Mouse (Mus musculus) stomach, embryonic 15.5 days (tissue): ENCODE measurements around the gene Adam10. TPM values are rescaled to one million over a fixed set of nuclear protein-coding genes. Genes with fewer than 3 reads are reported as not detected.

Source experiments
- ATAC-seq: fragments of 200-750 bp; cut with Nextera tagmentation; 2 replicates; pipeline ENCODE4 v1.8.0; 2017; ENCODE audit warnings: low read depth, moderate number of reproducible peaks, moderate TSS enrichment; ENCODE audit not compliant: insufficient read depth, low FRiP score
- H3K27ac ChIP-seq: fragments of 300-500 bp; sonication (generic); 2 replicates; pipeline ENCODE4 v1.5.1; 2015; ENCODE audit warnings: mild to moderate bottlenecking, inconsistent platforms
- H3K27me3 ChIP-seq: fragments of 300-500 bp; sonication (generic); replicated peaks from 2 replicates; pipeline ENCODE4 v1.6.1; 2015; ENCODE audit warnings: inconsistent platforms
- H3K36me3 ChIP-seq: fragments of 300-500 bp; sonication (generic); 2 replicates; pipeline ENCODE4 v1.6.1; 2015; ENCODE audit warnings: inconsistent platforms
- H3K4me1 ChIP-seq: fragments of 300-500 bp; sonication (generic); 2 replicates; pipeline ENCODE4 v1.6.1; 2015; ENCODE audit warnings: inconsistent platforms
- H3K4me2 ChIP-seq: fragments of 300-500 bp; sonication (generic); 2 replicates; pipeline ENCODE4 v1.6.1; 2015; ENCODE audit warnings: mild to moderate bottlenecking, inconsistent platforms
- H3K4me3 ChIP-seq: fragments of 300-500 bp; sonication (generic); replicated peaks from 2 replicates; pipeline ENCODE4 v1.5.1; 2015; ENCODE audit warnings: inconsistent platforms
- H3K9ac ChIP-seq: fragments of 300-500 bp; sonication (generic); 2 replicates; pipeline ENCODE4 v1.6.1; 2015; ENCODE audit warnings: inconsistent platforms
- H3K9me3 ChIP-seq: fragments of 300-500 bp; sonication (generic); 2 replicates; pipeline ENCODE4 v1.6.1; 2016; ENCODE audit warnings: inconsistent platforms
- WGBS: fragments of 180-500 bp; shearing (Covaris S2); methylation state at CpG from one replicate; pipeline ENCODE4 v1.1.7; 2015; 5-methylcytosine and 5-hydroxymethylcytosine counted together
- polyA plus RNA-seq: library from polyadenylated mRNA; unstranded; fragments of >200 nt; fragmentation: Nextera tagmentation; extraction: Ambion mirVana; gene quantifications from 2 replicates; pipeline ENCODE4 v1.2.1, GENCODE M21; 2015

The Adam10 gene
- polyA plus RNA-seq, 1 experiment from 2014 or later, result 85.4 TPM

DNA sequence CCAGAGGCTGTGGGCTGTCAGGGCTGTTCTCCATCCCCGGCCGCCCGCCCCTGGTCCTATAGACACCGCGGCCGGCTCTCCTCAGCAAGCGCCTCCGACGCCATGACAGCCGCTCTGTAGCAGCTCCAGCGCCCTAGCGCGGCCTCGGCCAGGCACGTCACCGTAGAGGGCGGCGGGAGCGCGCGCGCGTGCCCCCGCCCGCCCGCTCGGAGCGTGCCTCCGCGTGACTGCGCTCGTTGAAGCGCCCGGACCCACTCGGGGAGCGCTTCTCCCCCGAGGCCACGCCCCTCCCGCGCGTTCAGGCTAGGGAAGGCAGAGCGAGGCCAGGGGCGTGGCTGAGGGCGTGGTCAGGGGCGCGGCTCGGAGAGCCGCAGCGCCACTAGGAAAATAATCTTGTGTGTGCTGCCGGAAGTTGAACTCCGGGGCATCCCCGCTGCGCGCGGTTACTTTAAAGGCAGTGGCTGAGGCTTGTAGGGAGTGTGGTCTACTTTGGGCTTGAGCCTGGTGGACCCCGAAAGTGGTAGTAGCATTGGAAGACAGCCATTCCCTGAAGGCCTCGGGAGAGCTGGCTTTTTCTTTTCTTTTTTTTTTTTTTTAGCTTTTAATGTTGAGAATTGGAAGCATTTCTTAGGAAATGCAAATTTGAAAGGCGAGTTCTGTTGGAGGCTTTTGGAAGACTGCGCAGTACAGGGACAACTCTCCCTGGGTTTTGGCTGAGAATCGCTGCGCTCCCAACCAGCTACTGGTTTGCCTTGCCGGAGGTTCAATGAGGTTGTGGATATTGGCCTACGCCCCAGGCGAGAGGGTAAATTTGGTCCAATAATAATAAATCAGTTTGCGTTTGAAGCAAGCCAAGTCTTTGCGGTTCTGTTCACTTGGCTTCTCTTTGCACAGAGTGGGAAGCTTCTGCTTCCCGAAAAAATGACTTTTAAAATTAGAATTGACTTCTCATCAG lies 21.5 kb upstream of the Adam10 start, which contains the start of gene Mindy2:
Gene Mindy2 (minus strand): TSS at position 162 of the 955 bp plus-strand sequence.
- H3K9ac ChIP-seq, result peak within 1 kb of the TSS; percentile 87
- peak; percentile 98 for ATAC-seq
- 0 out of 2 replicates have a peak, but pooled peaks cover 8% of the 10 kb centered on the region for H3K4me1 ChIP-seq
- H3K36me3 ChIP-seq, result no peaks in the 10 kb centered on the region
- peak within 1 kb of the TSS; percentile 83 for H3K4me3 ChIP-seq
- WGBS, result 1% methylated on average over 66 of the region's 67 CpGs
- H3K27ac ChIP-seq, result peak within 1 kb of the TSS; percentile 96
- H3K27me3 ChIP-seq, result no peaks in the 10 kb centered on the region
- H3K4me2 ChIP-seq, result peak within 1 kb of the TSS; percentile 80
- no peaks in the 10 kb centered on the region for H3K9me3 ChIP-seq

DNA sequence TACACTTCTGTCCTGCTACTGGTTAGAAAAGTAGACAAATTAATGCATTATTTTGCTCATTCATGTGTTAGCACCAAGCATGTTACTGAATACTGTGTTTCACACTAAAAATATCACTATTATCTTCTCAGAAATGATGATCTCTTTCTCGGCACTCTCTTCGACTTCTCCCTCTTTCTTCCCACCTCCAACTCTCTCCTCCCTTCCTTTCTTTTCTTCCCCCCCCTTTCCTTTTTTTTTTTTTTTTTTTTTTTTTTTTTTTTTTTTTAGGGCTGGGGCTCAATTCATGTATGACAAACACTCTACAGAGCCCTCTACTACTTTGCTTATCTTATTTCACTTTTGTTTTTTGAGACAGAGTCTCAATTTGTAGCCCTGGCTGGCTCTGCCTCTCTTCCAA lies 20.5 kb upstream of the Adam10 start:
- 56% methylated on average over 2 of the region's 2 CpGs for WGBS
- no peak overlapping the region for H3K4me2 ChIP-seq
- H3K9ac ChIP-seq, result no peak overlapping the region
- ATAC-seq, result no peak
- no peak overlapping the region for H3K27ac ChIP-seq
- H3K36me3 ChIP-seq, result no peaks in the 10 kb centered on the region
- H3K9me3 ChIP-seq, result no peaks in the 10 kb centered on the region
- H3K4me1 ChIP-seq, result 0 out of 2 replicates have a peak, but pooled peaks cover 8% of the 10 kb centered on the region
- H3K27me3 ChIP-seq, result no peaks in the 10 kb centered on the region
- H3K4me3 ChIP-seq, result no peak overlapping the region

DNA sequence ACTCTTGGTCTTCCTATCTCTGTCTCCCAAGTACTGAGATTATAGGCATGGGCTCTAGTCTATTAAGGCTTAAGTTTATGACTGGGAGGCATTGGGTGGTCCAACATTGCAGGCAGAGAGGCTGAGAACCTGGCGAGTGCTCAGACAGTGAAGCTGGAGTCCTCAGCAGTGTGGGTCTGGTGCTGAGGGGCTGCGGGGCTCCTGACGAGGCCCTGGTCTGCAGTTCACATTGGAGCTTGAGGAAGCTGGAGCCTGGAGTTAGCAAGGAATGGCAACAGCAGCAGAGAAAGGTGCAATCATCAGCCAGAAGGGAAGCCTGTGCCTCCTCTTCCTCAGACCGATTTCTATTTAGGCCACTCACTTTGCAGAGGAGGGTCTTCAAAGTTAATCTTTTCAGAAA lies 13.9 kb upstream of the Adam10 start:
- no peak for ATAC-seq
- Histone ChIP-seq H3K4me3 (no peak overlapping the region), H3K36me3 (no peaks in the 10 kb centered on the region), H3K4me1 (no peaks in the 10 kb centered on the region), H3K9me3 (no peaks in the 10 kb centered on the region), H3K4me2 (no peak overlapping the region), H3K27me3 (no peaks in the 10 kb centered on the region), H3K9ac (no peak overlapping the region), H3K27ac (no peak overlapping the region)
- WGBS, result 74% methylated on average over 4 of the region's 4 CpGs

DNA sequence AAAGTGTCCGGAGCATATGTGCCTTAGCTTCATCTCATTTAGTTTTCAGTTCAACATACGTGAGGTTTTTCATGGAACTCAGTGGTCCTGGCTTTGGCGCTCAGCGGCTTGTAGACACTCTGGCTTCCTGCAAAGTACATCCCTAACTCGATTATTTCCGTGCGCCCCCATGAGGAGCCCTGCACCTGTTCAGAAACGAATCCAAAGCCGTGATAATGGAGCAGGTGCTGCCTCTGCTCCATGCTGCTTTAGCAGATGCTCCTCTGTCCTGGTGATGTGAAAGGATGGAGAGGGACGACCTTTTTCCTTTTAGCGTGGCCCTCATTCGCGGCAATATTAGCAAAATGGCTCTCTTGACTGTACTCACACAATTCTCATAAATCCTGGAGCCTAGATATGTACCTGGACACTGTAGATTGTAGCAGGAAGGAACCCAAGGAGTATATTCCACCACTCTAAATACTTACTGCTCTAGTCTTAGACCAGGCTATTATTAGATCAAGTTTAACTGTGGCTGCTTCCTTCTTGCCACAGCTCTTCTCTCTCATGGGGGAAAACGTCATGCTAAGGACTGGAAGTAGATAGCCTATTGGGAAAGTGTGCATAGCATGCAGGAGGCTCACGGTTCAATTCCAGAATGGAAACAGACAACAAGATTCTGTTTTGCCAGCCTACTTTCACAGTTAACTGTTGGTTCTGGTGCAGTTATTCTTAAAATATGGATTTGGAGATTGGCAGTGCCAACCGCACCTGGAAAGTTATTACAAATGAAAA lies 13.2 kb upstream of the Adam10 start:
- no peak overlapping the region for H3K4me3 ChIP-seq
- H3K9ac ChIP-seq, result no peak overlapping the region
- H3K4me2 ChIP-seq, result no peak overlapping the region
- no peak overlapping the region for H3K27ac ChIP-seq
- 66% methylated on average over 16 of the region's 16 CpGs for WGBS
- ATAC-seq, result no peak
- H3K4me1 ChIP-seq, result no peaks in the 10 kb centered on the region
- no peaks in the 10 kb centered on the region for H3K9me3 ChIP-seq
- H3K27me3 ChIP-seq, result no peaks in the 10 kb centered on the region
- H3K36me3 ChIP-seq, result no peaks in the 10 kb centered on the region

DNA sequence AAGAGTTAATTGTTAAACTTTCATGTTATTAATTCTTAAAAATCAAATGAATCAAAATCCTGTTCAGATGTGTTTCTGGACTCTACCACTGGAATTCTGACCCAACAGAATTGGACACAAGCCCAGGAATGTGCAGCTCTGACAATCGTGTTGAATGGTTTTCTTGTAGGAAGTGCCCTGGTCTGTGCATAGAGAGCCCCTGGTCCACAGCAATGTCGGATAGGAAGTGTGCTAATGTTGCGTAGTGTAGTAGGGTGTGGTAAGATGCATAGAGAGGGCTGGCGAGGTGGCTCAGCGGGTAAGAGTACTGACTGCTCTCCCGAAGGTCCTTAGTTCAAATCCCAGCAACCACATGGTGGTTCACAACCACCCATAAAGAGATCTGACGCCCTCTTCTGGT lies 12.0 kb upstream of the Adam10 start:
- Histone ChIP-seq H3K36me3 (no peaks in the 10 kb centered on the region), H3K27me3 (no peaks in the 10 kb centered on the region), H3K4me1 (no peaks in the 10 kb centered on the region), H3K9ac (no peak overlapping the region), H3K9me3 (no peaks in the 10 kb centered on the region), H3K4me2 (no peak overlapping the region), H3K4me3 (no peak overlapping the region), H3K27ac (no peak overlapping the region)
- ATAC-seq, result no peak
- WGBS, result 60% methylated on average over 7 of the region's 7 CpGs

DNA sequence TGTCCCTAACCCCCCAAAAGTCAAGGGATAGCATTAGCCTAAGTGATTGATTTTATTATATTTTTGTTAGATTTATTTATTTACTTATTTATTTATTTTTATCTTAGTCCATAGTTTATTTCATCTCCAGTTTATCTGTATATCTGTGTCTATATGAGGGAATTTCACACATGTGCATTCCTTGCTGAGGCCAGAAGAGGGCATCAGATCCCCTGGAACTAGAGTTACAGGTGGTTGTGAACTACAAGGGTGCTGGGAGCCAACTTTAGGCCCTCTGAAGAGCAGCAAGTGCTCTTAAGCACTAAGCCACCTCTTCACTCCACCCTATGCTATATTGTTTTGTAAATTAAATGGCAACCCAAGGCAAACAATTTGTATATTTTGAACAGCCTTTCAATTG lies 10.7 kb upstream of the Adam10 start:
- Histone ChIP-seq H3K36me3 (no peaks in the 10 kb centered on the region), H3K4me3 (no peak overlapping the region), H3K9me3 (no peaks in the 10 kb centered on the region), H3K27me3 (no peaks in the 10 kb centered on the region), H3K9ac (no peak overlapping the region), H3K4me1 (no peaks in the 10 kb centered on the region), H3K27ac (no peak overlapping the region), H3K4me2 (no peak overlapping the region)
- ATAC-seq, result no peak

DNA sequence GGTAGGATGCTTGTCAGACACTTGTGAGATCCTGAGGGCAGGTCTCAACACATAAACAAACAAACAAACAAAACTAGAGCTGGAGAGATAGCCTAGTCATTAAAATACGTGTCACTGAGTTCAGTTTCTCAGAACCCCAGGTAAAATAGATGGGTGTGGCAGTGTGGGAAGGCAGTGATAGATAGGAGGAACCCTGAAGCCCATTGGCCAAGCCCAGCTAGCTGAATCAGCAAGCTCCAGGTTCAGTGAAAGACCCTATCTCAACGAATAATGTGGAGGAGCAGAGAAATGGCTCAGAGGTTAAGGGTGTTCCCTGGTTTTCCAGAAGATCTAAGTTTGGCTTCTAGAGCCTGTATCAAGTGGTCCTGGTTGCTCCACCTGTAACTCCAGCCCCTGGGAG lies 9.6 kb upstream of the Adam10 start:
- H3K27me3 ChIP-seq, result no peaks in the 10 kb centered on the region
- H3K4me1 ChIP-seq, result no peaks in the 10 kb centered on the region
- no peaks in the 10 kb centered on the region for H3K36me3 ChIP-seq
- H3K9me3 ChIP-seq, result no peaks in the 10 kb centered on the region
- WGBS, result 41% methylated on average over 2 of the region's 2 CpGs
- H3K4me2 ChIP-seq, result no peak overlapping the region
- ATAC-seq, result peak; percentile 88
- H3K9ac ChIP-seq, result no peak overlapping the region
- no peak overlapping the region for H3K27ac ChIP-seq
- H3K4me3 ChIP-seq, result no peak overlapping the region

DNA sequence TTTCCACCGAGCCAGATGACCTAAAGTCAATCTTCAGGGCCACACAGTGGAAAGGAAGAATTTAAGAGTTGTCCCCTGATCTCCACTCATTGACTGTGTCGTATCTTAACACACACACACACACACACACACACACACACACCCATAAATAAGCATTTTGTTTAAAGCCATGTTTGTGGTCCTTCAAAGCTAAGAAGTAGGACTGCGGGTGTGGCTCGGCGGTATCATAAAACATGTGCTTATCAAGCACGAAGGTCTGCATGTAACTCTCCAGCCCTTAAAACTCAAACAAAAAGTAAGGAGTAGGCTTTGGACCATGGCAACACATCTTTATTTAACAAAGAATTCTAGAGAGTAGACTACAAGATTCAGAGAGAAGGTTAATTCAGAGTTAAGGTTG lies 8.4 kb upstream of the Adam10 start:
- no peak overlapping the region for H3K4me2 ChIP-seq
- no peaks in the 10 kb centered on the region for H3K9me3 ChIP-seq
- no peak overlapping the region for H3K9ac ChIP-seq
- no peak overlapping the region for H3K27ac ChIP-seq
- WGBS, result 70% methylated on average over 6 of the region's 6 CpGs
- no peaks in the 10 kb centered on the region for H3K4me1 ChIP-seq
- H3K4me3 ChIP-seq, result no peak overlapping the region
- H3K27me3 ChIP-seq, result no peaks in the 10 kb centered on the region
- peak; percentile 77; the same call in 1 of the 2 replicates for ATAC-seq
- no peaks in the 10 kb centered on the region for H3K36me3 ChIP-seq

DNA sequence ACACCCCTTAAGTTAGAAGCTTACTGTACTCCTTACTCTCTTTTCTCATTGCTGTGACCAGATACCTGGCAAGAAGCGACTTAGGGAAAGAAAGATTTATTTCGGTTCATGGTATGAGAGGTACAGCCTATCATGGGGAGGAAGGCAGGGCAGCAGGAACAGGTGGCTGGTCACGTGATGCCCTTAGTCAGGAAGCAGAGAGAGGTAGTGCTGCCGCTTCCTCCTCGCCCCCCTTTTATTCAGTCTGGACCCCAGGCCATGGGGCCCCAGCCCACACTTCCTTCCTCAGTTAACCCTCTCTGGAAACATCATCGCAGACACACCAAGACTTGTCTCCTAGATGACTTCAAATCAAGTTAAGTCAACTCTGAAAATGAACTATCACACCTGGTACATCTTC lies 7.5 kb upstream of the Adam10 start:
- Histone ChIP-seq H3K36me3 (no peaks in the 10 kb centered on the region), H3K9me3 (no peaks in the 10 kb centered on the region), H3K4me1 (no peaks in the 10 kb centered on the region), H3K27ac (no peak overlapping the region), H3K4me2 (no peak overlapping the region), H3K4me3 (no peak overlapping the region), H3K27me3 (no peaks in the 10 kb centered on the region), H3K9ac (no peak overlapping the region)
- ATAC-seq, result no peak
- WGBS, result 57% methylated on average over 6 of the region's 6 CpGs

DNA sequence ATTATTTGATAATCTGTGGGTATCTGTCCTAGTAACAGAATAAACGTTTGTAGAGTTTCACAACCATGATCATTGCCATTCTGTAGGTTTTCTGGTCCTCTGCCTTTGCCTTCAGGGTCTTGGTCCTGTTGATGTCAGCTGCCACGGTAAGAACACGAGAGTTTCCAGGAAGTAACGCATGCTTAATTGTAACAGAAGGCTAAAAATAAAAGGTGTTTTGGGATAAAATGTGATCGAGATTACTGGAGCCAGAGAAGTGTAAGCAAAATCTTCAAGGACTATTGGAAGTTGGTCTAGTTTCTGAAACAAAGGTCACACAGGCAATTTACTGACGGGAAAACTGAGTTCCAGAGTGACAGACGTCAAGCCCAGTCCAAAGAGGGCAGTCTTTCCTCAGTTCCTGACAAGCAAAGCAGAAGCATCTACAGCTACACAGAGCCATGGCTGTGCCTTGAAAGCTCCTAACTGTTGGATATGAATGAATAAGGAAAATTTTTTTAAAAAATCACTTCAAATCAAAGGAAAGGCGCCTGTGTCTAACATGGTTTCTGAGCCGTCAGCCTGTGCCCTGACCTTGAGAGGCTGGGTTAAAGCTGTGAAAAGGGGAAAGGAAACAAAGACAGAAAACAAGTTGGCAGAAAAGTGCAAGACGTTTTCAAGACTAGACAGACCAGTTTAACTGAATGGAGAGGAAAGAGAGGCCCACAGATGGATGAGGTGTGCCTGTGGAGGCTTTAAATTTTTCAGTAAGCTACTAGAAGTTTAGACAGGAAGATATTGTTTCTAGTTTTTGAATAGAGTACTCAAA lies 6.8 kb upstream of the Adam10 start:
- Histone ChIP-seq H3K4me1 (no peaks in the 10 kb centered on the region), H3K27me3 (no peaks in the 10 kb centered on the region), H3K4me3 (no peak overlapping the region), H3K9me3 (no peaks in the 10 kb centered on the region), H3K27ac (peak overlapping the region; percentile 36; the same call in 1 of the 2 replicates), H3K36me3 (no peaks in the 10 kb centered on the region), H3K9ac (no peak overlapping the region), H3K4me2 (peak overlapping the region; percentile 1; the same call in 1 of the 2 replicates)
- ATAC-seq, result no peak
- WGBS, result 37% methylated on average over 10 of the region's 10 CpGs

DNA sequence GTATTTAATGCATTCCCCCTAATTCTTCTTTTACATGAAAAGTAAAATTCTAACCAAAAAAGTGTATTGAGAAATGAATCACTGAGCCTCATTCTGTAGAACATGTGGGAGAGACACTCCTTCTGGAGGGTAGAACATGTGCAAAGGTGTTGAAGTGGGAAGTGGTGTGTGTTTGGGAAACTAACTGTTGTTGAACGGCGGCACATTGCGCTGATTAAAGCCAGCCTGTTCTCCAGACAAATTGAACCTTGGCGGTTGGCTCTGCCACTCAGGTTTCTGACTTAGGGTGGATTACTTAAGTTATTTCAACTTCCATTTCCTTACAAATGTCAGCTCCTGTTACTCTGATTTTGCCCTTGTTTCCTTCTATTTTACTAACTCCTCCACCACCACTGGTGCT lies 5.1 kb upstream of the Adam10 start:
- H3K4me2 ChIP-seq, result no peak overlapping the region
- no peaks in the 10 kb centered on the region for H3K36me3 ChIP-seq
- H3K9ac ChIP-seq, result no peak overlapping the region
- no peak overlapping the region for H3K27ac ChIP-seq
- no peak overlapping the region for H3K4me3 ChIP-seq
- 84% methylated on average over 4 of the region's 4 CpGs for WGBS
- no peak for ATAC-seq
- no peaks in the 10 kb centered on the region for H3K4me1 ChIP-seq
- no peaks in the 10 kb centered on the region for H3K27me3 ChIP-seq
- H3K9me3 ChIP-seq, result no peaks in the 10 kb centered on the region
